Mouse (Mus musculus) intestine, embryonic 14.5 days (tissue): ENCODE measurements around the gene Mark2. TPM values are rescaled to one million over a fixed set of nuclear protein-coding genes. Genes with fewer than 3 reads are reported as not detected.

Source experiments
- ATAC-seq: fragments of 200-750 bp; cut with Nextera tagmentation; replicated peaks from 2 replicates; pipeline ENCODE4 v1.8.0; 2017; ENCODE audit warnings: low read depth, moderate number of reproducible peaks, moderate TSS enrichment, moderate library complexity; ENCODE audit not compliant: low FRiP score, low TSS enrichment
- DNase-seq: peaks from one replicate; pipeline ENCODE4 v3.0.0-alpha.2; 2018; ENCODE audit warnings: low spot score
- H3K27ac ChIP-seq: fragments of 300-500 bp; sonication (generic); 2 replicates; pipeline ENCODE4 v1.5.1; 2014; ENCODE audit warnings: low read depth, mild to moderate bottlenecking, control low read depth
- H3K27me3 ChIP-seq: fragments of 300-500 bp; sonication (generic); replicated peaks from 2 replicates; pipeline ENCODE4 v1.6.1; 2014; ENCODE audit warnings: low read length, control low read depth; ENCODE audit not compliant: control insufficient read depth, insufficient read depth
- H3K36me3 ChIP-seq: fragments of 300-500 bp; sonication (generic); 2 replicates; pipeline ENCODE4 v1.6.1; 2014; ENCODE audit warnings: low read length, control low read depth; ENCODE audit not compliant: control insufficient read depth, insufficient read depth
- H3K4me1 ChIP-seq: fragments of 300-500 bp; sonication (generic); replicated peaks from 2 replicates; pipeline ENCODE4 v1.6.1; 2014; ENCODE audit warnings: low read length, control low read depth, mixed read lengths; ENCODE audit not compliant: control insufficient read depth, insufficient read depth
- H3K4me2 ChIP-seq: fragments of 300-500 bp; sonication (generic); 2 replicates; pipeline ENCODE4 v1.6.1; 2014; ENCODE audit warnings: low read length
- H3K4me3 ChIP-seq: fragments of 300-500 bp; sonication (generic); 2 replicates; pipeline ENCODE4 v1.5.1; 2014; ENCODE audit warnings: low read depth, low read length, control low read depth, mixed read lengths
- H3K9ac ChIP-seq: fragments of 300-500 bp; sonication (generic); 2 replicates; pipeline ENCODE4 v1.6.1; 2014; ENCODE audit warnings: mild to moderate bottlenecking, low read length
- H3K9me3 ChIP-seq: fragments of 300-500 bp; sonication (generic); 2 replicates; pipeline ENCODE4 v1.6.1; 2016; ENCODE audit warnings: low read length, control low read depth; ENCODE audit not compliant: control insufficient read depth
- WGBS: fragments of 180-500 bp; shearing (Covaris S2); extraction: QIAGEN DNeasy Blood & Tissue Kit; methylation state at CpG from one replicate; pipeline ENCODE4 v1.1.7; 2014; 5-methylcytosine and 5-hydroxymethylcytosine counted together
- polyA plus RNA-seq: library from polyadenylated mRNA; unstranded; fragments of >200 nt; fragmentation: Nextera tagmentation; extraction: Ambion mirVana; gene quantifications from 2 replicates; pipeline ENCODE4 v1.2.1, GENCODE M21; 2014

The Mark2 gene
- polyA plus RNA-seq = 48.7 and 54.0 TPM in 2 replicates

GRCm38 (mm10) chr19:7341512-7342397 is at the start of gene Mark2:
TSS of gene Mark2 (minus strand) at chr19:7341860.
- DNase-seq (peak; percentile 98), ATAC-seq (peak; percentile 92)
- Histone ChIP-seq H3K4me3 (peak within 1 kb of the TSS; percentile 93), H3K27ac (peak within 1 kb of the TSS; percentile 84), H3K27me3 (no peaks in the 10 kb centered on the region), H3K9ac (peak within 1 kb of the TSS; percentile 90), H3K9me3 (no peaks in the 10 kb centered on the region), H3K4me2 (peak within 1 kb of the TSS; percentile 78), H3K36me3 (no peaks in the 10 kb centered on the region), H3K4me1 (peaks cover 28% of the 10 kb centered on the region)
- WGBS = 2% methylated on average over 60 of the region's 63 CpGs

GRCm38 (mm10) chr19:7388488-7388887 is 46.8 kb upstream of the Mark2 start:
- H3K27me3 ChIP-seq = no peaks in the 10 kb centered on the region
- no peak overlapping the region for H3K4me3 ChIP-seq
- 0 out of 2 replicates have a peak, but pooled peaks cover 6% of the 10 kb centered on the region for H3K4me1 ChIP-seq
- DNase-seq = no peak
- WGBS = 87% methylated on average over 6 of the region's 6 CpGs
- H3K9ac ChIP-seq = no peak overlapping the region
- H3K27ac ChIP-seq = no peak overlapping the region
- H3K9me3 ChIP-seq = 0 out of 2 replicates have a peak, but pooled peaks cover 11% of the 10 kb centered on the region
- ATAC-seq = no peak
- no peak overlapping the region for H3K4me2 ChIP-seq
- no peaks in the 10 kb centered on the region for H3K36me3 ChIP-seq

GRCm38 (mm10) chr19:7386042-7386441 is 44.4 kb upstream of the Mark2 start:
- H3K27ac ChIP-seq = no peak overlapping the region
- no peaks in the 10 kb centered on the region for H3K36me3 ChIP-seq
- 77% methylated on average over 2 of the region's 2 CpGs for WGBS
- 0 out of 2 replicates have a peak, but pooled peaks cover 8% of the 10 kb centered on the region for H3K9me3 ChIP-seq
- ATAC-seq = no peak
- no peak for DNase-seq
- no peaks in the 10 kb centered on the region for H3K27me3 ChIP-seq
- no peak overlapping the region for H3K4me2 ChIP-seq
- H3K4me1 ChIP-seq = peaks cover 17% of the 10 kb centered on the region
- H3K9ac ChIP-seq = no peak overlapping the region
- H3K4me3 ChIP-seq = no peak overlapping the region

GRCm38 (mm10) chr19:7382903-7383865 is 41.5 kb upstream of the Mark2 start, which contains the start of gene Spindoc:
TSS of gene Spindoc (minus strand) at chr19:7382994.
- peak; percentile 98 for ATAC-seq
- 0 out of 2 replicates have a peak, but pooled peaks cover 8% of the 10 kb centered on the region for H3K9me3 ChIP-seq
- H3K27me3 ChIP-seq = no peaks in the 10 kb centered on the region
- peak within 1 kb of the TSS; percentile 77 for H3K9ac ChIP-seq
- H3K4me3 ChIP-seq = peak within 1 kb of the TSS; percentile 85
- H3K4me2 ChIP-seq = peak within 1 kb of the TSS; percentile 89
- peaks cover 24% of the 10 kb centered on the region for H3K4me1 ChIP-seq
- WGBS = 1% methylated on average over 47 of the region's 52 CpGs
- H3K36me3 ChIP-seq = 0 out of 2 replicates have a peak, but pooled peaks cover 6% of the 10 kb centered on the region
- peak; percentile 100 for DNase-seq
- peak within 1 kb of the TSS; percentile 89 for H3K27ac ChIP-seq

GRCm38 (mm10) chr19:7382248-7382902 is 40.7 kb upstream of the Mark2 start:
- Histone ChIP-seq H3K4me2 (peak overlapping the region; percentile 89), H3K4me3 (peak overlapping the region; percentile 85), H3K27ac (peak overlapping the region; percentile 89), H3K36me3 (0 out of 2 replicates have a peak, but pooled peaks cover 6% of the 10 kb centered on the region), H3K4me1 (peaks cover 24% of the 10 kb centered on the region), H3K9ac (peak overlapping the region; percentile 77), H3K9me3 (0 out of 2 replicates have a peak, but pooled peaks cover 4% of the 10 kb centered on the region), H3K27me3 (no peaks in the 10 kb centered on the region)
- DNase-seq (peak; percentile 89), ATAC-seq (peak; percentile 72)
- under 1% methylated on average over 48 of the region's 60 CpGs for WGBS

GRCm38 (mm10) chr19:7381906-7382247 is 40.2 kb upstream of the Mark2 start:
- H3K4me1 ChIP-seq = peaks cover 24% of the 10 kb centered on the region
- H3K4me2 ChIP-seq = peak overlapping the region; percentile 89
- no peaks in the 10 kb centered on the region for H3K27me3 ChIP-seq
- H3K9ac ChIP-seq = peak overlapping the region; percentile 77
- H3K36me3 ChIP-seq = 0 out of 2 replicates have a peak, but pooled peaks cover 6% of the 10 kb centered on the region
- H3K4me3 ChIP-seq = peak overlapping the region; percentile 85
- no peak for DNase-seq
- H3K27ac ChIP-seq = peak overlapping the region; percentile 89
- 0 out of 2 replicates have a peak, but pooled peaks cover 4% of the 10 kb centered on the region for H3K9me3 ChIP-seq
- ATAC-seq = no peak
- 4% methylated on average over 8 of the region's 8 CpGs for WGBS

GRCm38 (mm10) chr19:7377639-7378038 is 36.0 kb upstream of the Mark2 start:
- Histone ChIP-seq H3K4me2 (no peak overlapping the region), H3K27me3 (no peaks in the 10 kb centered on the region), H3K36me3 (peaks cover 44% of the 10 kb centered on the region), H3K4me3 (no peak overlapping the region), H3K4me1 (peaks cover 17% of the 10 kb centered on the region), H3K9ac (no peak overlapping the region), H3K9me3 (no peaks in the 10 kb centered on the region), H3K27ac (no peak overlapping the region)
- WGBS = 69% methylated on average over 2 of the region's 2 CpGs
- DNase-seq = no peak
- ATAC-seq = no peak

- DNase-seq (no peak), ATAC-seq (no peak)
- no peaks in the 10 kb centered on the region for H3K27me3 ChIP-seq
- no peaks in the 10 kb centered on the region for H3K4me1 ChIP-seq
- no peak overlapping the region for H3K9ac ChIP-seq
- no peak overlapping the region for H3K27ac ChIP-seq
- peaks cover 74% of the 10 kb centered on the region for H3K36me3 ChIP-seq
- 98% methylated on average over 8 of the region's 8 CpGs for WGBS
- H3K4me3 ChIP-seq = no peak overlapping the region
- H3K9me3 ChIP-seq = no peaks in the 10 kb centered on the region
- H3K4me2 ChIP-seq = no peak overlapping the region
These were observed 32.8 kb upstream of the Mark2 start for GRCm38 (mm10) chr19:7374491-7374890.
